Mouse (Mus musculus) cerebellum, postnatal 14 days (tissue): ENCODE results near the gene Aqr.

Experiments
- DNase-seq, 2 experiments: peaks; one replicate each; pipeline ENCODE4 v3.0.0; 2021; ENCODE audit warnings: mixed read lengths in 2 of 2

Aqr gene

DNA sequence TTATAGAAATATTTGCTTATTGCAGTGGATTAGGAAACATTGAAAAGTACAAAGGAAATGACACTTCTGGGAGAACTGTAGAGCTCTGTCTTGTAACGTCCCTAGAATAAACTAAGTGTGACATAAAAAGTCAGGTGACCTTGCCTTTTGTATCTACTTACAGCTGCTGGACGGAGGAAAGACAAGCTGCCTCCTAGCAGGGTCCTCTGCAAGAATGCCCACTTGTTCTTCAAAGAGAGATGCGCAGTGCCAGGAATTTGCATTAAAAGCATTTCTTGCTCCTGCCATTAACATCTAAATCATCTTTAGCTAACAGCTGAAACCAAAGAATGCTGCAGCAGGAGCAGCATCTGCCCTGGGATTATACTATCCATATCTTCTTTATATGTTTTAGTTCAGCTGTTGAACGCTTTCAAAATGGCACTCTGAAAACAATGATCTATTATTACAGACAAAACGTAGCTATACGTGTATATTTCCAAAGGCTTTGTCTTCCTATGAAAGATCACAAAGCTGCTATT lies 126.7 kb downstream of the Aqr start:
- no peak for DNase-seq

GRCm38 (mm10) chr2:114059608-114060007 lies 127.2 kb downstream of the Aqr start:
- no peak for DNase-seq

DNA sequence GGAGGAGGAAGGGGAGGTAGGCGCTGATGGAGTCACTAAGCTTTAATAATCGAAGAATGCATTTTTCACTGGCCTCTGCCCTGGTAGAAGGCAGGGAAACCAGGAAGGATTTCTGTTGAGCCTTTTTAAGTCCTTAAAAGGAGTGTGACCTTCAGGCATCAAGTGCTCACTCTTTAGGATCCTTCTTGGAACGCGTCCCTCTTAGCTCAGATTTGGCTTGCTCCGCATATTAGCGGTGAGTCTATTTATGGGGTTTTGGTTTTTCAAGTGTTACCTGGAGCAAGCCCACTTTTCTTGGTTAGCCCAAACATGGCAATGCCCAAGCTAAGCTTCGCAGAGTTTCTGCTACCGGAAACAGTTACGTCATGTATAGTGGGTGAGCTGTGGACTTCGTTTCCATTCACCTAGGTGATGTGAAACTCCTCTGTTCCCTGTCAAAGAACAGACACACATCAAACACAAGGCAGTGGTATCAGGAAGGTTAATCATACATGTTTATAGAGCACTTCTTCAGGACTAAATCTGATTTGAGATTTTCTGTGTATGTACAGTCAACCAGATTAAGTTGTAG lies 128.5 kb downstream of the Aqr start:
- DNase-seq: peak; percentile 6 to 21

- peak; percentile 80 to 86 for DNase-seq
These were observed 129.4 kb downstream of the Aqr start for GRCm38 (mm10) chr2:114057303-114057853.

DNA sequence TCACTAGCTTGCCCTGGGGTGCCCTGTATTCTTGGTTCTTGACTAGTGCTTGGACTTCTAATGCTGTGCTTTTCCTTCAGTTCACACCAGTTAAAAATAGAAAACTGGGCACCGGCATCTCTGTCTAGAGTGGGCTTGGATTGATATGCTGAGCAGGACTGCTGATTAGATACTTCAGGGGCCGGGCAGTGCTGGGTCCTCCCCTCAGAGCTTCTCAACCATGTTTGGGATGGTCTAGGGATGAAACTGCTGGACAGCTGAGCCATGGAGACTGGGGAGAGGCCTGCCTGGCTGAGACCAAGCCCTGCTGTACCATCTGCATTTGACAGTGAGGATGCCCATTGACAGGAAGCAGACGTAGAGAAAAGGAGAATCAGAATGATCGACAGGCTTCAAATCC lies 132.7 kb downstream of the Aqr start:
- DNase-seq: no peak

DNA sequence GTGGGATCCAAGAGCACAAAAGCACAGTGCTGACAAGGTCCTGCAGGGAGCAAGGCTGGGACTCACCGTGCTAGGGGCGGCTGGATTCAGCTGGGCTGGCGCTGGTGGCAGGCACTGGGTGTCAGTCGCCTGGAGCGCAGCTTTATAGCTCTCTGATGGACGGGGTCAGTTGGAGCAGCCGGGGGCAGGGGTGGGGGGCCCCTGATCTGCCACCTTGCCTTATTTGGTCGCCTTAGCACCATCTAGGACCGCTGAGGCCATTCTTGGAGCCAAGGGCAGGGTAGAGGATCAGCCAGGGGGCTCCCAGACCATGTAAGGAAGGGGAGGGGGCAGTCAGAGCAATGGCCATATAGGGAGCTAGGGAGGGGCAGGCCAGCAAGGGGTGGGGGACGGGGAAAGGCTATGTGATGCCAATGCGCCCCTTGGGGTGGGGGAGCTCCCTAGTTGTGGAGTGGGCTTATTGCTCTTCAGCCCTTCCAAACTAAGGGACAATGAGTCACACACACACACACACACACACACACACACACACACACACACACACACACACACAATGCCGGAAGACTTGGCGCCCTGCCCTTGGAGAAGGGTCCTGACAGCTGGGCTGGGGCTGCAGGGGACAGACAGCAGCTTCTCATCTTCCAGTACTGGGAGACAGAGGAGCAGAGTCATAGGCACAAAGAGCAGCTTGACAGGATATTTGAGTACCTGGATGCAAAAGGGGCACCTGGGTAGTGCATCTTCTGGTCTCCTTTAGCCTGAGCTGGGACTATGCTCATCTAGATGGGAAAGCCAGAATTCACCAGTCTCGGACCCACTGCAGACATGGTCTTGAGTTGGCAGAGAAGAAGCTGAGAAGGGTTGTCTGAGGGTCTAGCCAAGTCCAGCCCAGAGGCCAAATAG lies 133.9 kb downstream of the Aqr start, which contains the start of gene Actc1:
TSS of gene Actc1 (minus strand) at position 853 of the 903 bp plus-strand sequence.
- peak; percentile 18 to 32 for DNase-seq

DNA sequence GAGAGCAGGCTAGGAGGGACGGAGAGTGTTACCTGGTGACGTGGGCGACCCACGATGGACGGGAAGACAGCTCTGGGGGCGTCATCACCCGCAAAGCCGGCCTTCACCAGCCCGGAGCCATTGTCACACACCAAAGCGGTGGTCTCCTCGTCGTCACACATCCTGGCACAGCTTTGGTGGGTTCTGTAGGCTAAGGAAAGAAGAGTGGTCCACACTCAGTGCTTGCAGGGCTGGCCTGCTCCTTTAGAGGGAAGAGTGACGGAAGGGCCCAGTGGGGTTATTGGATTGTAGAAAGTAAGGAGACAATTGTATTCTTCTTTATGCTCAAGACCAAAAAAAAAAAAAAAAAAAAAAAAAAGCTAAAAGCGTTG lies 135.0 kb downstream of the Aqr start:
- no peak for DNase-seq
